Mouse (Mus musculus): ENCODE results near the gene Tnfaip8l1.

GRCm38 (mm10) chr17:56162231-56162774, at the start of gene Tnfaip8l1:
- TF ChIP-seq CTCF (IDR thresholded peaks at IDR 0.05; ENCODE audit: extremely low read depth, insufficient read depth, low read length), result no peak
- no peak; the same call in 1 of the 2 replicates for TF ChIP-seq POLR2A (IDR thresholded peaks at IDR 0.05; ENCODE audit: extremely low read depth, insufficient read depth, low read length)
